Mouse (Mus musculus) ovary, postnatal 10 days (tissue): Measurements from ENCODE around the gene Apopt1.

Experiments used
- DNase-seq: peaks from one replicate; pipeline ENCODE4 v3.0.0; 2022; ENCODE audit warnings: low spot score

Gene Apopt1

DNA sequence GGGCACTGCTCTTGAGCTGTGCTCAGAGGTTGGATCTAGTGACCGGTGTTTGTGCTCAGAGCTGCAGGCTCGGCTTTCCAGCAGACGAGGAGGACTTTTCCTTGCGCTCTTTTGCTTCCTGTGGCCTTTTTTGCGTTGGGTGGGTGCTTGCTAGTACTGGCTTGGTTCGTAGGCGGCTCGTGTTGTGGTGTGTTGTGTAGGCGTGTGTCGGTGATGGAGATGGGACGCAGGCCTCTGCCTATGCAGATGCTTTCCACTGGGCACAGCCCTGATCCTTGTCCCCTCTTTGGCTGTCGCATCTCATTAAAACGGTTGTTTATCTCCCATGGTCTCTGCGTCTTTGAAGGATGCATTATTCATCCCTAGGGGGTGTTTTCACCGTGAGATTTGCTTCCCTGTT is 61.8 kb downstream of the Apopt1 start:
- no peak for DNase-seq

GRCm38 (mm10) chr12:111777919-111778318 is 64.9 kb downstream of the Apopt1 start:
- no peak for DNase-seq

DNA sequence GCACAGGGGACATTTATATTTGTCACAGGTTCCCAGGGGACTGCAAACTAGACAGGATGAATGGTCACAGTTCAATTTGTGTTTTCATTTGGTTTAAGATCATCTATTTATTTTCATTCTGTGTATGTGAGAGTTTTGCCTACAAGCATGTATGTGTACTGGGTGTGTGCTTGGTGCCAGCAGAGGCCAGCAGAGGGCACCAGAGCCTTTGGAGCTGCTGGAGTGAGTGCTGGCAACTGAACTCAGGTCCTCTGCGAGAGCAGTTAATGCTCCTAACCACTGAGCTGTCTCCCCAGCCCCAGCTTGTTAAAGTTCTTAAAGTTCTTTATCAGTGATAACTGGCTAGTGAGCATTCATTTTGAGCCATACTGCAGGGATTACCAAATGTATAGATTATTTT is 66.5 kb downstream of the Apopt1 start:
- no peak for DNase-seq

DNA sequence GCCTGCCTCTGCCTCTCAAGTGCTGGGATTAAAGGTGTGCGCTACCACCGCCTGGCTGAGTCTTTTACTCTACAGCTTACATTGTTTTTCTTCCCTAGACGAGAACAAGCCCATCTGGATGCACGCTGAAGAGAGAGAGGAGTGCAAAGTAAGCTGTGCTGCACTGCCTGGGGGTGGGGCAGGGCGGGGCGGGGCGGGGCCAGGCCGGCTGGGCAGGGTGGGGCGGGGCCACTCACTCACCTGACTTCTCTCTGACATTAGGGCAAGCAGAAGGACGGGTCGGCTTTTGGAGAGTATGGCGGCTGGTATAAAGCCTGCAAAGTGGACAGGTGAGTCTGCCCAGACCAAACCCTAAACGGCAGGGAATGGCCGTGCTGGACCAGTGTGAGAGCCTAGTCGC is 72.1 kb downstream of the Apopt1 start:
- no peak for DNase-seq

GRCm38 (mm10) chr12:111787015-111787414 is 74.0 kb downstream of the Apopt1 start:
- no peak for DNase-seq

- no peak for DNase-seq
These were observed 77.0 kb downstream of the Apopt1 start for GRCm38 (mm10) chr12:111790090-111790489.

DNA sequence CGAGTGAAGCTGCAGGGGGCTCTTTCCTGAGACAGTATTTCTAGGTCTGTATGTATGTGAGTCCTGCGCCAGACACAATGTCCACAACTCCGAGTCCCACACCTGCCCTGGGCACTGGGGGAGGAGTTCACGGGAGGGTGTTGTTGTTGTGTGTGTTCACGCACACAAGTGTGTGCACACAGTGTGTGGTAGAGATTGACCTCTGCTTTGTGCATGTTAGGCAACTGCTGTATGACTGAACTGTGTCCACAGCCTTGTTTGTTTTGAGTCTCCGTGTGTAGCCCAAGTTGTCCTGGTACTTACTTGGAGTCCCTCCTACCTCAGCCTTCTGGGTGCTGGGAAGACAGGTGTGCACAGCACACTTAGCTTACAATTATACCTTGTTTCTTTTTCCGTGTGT is 77.6 kb downstream of the Apopt1 start:
- no peak for DNase-seq

GRCm38 (mm10) chr12:111791474-111792104 is 78.5 kb downstream of the Apopt1 start:
- DNase-seq: no peak

DNA sequence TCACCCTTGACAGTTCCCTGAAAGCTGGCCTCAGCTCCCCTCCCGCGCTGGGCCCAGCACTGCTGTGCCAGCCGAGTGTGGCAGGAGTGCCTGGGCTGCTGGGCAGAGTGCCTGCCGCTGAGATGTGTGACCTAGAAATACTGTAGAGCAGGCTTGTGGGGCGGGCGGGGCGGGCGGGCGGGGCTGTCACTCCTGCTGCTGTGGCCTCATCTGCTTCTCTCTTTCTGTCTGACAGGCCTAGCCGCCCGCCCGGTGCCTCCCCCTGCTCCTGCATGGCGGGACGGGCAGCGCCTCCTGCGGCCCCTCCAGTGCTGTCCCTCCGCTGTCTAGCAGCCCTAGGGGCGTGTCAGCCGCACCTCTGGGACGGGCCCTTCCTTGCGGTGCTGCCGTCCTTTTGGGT is 81.0 kb downstream of the Apopt1 start:
- DNase-seq: no peak

DNA sequence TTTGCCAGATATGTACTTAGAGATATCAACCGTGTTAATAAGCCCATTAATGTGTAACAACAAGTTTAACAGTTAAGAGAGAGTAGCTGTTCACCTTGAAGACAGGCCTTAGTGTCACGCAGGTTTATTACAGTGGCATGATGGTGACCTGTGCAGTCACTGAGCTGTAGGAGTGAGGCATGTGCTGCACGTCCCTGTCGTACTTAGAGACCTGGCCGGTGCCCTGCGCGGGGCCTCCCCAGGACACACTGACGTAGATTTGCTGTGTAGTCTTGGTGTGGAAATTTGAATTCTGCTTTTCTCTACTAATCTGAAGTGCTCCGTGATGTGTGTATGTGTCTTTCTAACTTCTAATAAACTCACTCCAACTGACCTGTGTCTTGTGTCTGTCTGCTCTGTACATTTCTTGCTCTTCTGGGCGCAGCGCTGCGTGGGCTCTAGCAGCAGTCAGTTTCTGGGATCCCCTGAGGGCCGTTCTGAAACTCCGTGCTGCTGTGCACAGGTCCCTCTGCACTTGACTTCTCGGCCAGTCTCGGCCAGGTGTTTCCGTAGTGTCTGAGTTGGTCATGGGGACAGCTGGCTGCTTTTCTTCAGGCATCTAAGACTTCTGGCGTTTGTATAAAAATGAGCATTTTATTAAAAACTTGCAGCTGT is 81.6 kb downstream of the Apopt1 start:
- DNase-seq: no peak

- DNase-seq: no peak
These were observed 82.3 kb downstream of the Apopt1 start for GRCm38 (mm10) chr12:111795180-111795895.

DNA sequence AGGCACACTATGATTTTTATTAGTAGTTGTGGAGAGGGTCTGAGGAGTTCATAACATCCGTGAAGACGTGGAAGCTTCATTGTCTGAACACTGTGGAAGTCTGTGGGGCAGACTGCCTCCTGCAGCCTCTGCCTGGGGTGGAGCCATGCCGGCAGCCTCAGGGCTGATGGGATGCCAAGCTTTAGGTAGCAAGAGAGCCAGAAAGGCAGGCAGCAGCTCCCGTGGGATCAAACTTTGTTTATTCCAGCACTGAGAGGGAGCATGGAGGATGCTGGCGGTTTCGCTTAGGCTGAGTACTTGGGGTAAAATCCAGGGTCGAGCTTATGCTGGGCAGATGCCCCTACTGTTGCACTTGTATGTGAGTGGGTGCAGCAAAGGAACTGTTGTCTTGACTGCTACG is 84.2 kb downstream of the Apopt1 start:
- no peak for DNase-seq

- no peak for DNase-seq
These were observed 85.4 kb downstream of the Apopt1 start for GRCm38 (mm10) chr12:111798493-111798892.

DNA sequence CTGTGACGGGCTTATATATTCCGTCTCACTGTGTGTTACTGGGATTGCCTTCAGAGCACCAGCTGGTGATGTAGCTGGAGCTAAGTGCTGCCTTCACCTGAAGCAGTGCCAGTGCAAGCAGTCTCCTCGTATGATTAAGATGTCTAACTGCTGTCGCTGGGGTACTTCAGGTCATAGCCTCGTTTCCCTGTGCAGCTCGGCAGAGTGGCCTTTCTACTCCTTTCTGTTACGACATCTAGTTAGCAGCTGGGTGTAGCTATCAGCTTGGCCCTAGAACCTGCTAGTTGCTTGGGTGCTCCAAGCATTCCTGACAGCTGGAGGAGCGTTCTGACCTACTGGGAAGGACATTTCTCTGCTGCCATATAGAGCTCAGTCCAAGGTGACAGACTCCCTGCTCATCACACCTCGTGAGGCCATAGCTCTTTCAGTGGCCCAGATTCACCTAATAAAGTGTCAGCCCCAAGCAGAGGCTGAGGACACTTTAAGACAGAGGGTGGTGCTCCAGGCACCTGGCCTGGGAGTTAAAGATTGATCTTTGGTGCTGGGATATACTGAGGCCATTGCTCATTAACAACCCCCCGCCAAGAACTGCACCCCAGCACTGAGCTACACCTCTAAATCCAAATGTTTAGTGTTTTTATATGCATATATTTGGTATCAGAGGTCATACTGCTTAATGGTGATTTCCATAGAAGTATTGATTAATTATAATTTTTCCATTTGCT is 87.6 kb downstream of the Apopt1 start:
- no peak for DNase-seq

DNA sequence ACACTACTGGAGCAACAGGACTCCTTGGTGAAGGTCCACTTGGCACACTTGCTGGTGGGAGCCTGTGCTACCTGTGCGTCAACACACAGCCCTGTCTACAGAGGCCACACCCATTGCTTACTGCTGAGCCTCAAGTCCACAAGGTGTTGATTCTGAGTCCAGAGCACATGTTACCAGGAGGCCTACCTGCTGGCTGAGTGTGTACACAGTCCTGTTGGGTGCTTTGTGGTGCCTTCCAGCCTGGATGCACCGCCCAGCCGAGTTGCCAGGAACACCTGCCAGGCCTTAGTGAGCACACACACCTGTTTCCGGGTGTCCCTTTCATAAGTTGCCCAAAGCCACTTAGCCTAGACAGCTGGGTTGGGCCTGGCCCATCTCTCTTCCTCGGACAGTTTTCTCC is 90.5 kb downstream of the Apopt1 start:
- no peak for DNase-seq
